Mouse (Mus musculus): ENCODE measurements at regions not wholly inside any gene's neighbourhood (a gene's known extent, or its start where the extent isn't known, plus 50 kb on each side); places are given as distances from the start of the nearest gene placed in this dataset.
A peak's percentile ranks its signal among the peaks of the same experiment; 100 is the strongest.

- ATAC-seq (replicated peaks; ENCODE audit: low read depth, poor library complexity, severe bottlenecking) = no peak
These were observed 743.1 kb downstream of the Stim2 start for GRCm38 (mm10) chr5:54741440-54741839.

DNA sequence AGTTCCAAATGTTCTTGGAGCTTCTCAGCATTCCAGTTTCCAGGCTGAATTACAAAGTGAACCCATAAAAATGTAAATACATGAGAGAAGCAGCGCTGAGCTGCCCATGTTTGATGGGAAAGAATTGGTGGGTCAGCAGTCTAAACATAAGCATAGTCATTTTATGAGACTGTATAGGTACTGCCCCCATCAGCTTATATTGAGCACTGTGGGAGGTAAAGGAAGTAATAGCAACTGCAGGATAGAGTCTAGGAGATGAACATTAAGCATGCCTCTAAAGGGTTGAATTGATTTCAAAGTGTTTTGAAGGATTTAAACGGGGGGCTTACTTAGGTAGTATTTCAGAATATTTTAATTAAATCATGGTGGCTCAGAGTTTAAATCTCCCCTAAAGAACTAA is 748.7 kb downstream of the Stim2 start:
- no peak for ATAC-seq (replicated peaks; ENCODE audit: low read depth, poor library complexity, severe bottlenecking)

DNA sequence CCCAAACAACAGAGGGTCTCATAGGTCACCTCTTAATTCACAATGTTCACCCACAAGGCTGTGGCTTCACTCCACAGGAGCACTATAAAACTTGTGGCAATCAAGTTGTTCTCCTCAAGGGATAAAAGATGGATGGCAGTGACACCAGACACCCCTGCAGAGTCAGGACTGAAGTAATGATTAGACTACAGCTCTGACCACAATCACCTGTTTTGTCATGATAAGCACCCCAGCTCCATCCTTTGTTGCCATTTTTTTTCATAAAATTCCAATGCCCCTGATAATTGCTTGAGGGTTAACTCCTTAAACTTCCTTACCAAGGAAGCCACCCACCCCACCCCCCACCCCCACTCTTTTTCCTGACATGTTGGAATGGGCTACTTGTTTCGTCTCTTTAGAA is 755.1 kb downstream of the Stim2 start:
- no peak for ATAC-seq (replicated peaks; ENCODE audit: low read depth, poor library complexity, severe bottlenecking)

GRCm38 (mm10) chr5:54759657-54760056 is 761.4 kb downstream of the Stim2 start:
- no peak for ATAC-seq (replicated peaks; ENCODE audit: low read depth, poor library complexity, severe bottlenecking)

DNA sequence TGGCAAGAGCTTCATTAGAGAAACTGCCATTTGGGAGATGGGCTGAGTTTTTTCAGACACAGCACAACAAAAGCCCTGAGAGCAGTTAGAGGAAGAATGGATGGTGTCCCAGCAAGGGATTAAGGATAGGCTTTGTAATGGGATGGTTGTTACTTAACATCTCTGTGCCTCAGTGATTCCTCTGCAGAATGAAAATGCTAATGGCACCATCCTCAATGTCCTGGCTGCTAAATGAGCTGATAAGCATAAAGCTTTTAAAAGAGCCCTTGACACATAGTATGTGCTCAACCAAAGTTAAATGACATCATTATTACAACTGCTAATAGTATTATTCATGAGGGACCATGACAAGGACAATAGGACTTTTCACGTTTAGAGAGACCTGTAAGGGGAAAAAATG is 764.7 kb downstream of the Stim2 start:
- ATAC-seq (replicated peaks; ENCODE audit: low read depth, poor library complexity, severe bottlenecking) = no peak

GRCm38 (mm10) chr5:54796953-54797450 is 798.7 kb downstream of the Stim2 start:
- ATAC-seq (replicated peaks; ENCODE audit: low read depth, poor library complexity, severe bottlenecking) = 0 out of 2 replicates have a peak, but pooled peaks have one; percentile 39

DNA sequence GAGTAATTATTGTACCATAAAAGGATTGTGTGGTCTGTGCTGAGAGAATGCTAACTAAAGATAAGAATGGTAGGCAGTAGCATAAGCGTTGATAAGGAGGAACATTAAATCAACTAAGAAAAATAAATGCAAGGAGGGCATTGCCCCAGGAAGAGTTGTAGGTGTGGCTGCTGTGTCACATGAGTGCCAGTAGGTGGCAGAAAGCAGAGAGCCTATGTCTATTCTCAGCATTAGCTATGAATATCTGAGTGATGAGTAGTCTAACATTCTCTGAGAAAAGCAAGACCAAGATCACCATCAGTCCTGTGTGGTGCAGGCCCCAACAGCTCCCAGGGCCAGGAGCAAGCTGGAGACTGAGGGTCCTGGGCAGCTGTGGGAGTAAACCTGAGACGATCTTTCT is 828.8 kb downstream of the Stim2 start:
- ATAC-seq (replicated peaks; ENCODE audit: low read depth, poor library complexity, severe bottlenecking) = no peak
